Mouse (Mus musculus): ENCODE data around the gene Gbp3.

DNA sequence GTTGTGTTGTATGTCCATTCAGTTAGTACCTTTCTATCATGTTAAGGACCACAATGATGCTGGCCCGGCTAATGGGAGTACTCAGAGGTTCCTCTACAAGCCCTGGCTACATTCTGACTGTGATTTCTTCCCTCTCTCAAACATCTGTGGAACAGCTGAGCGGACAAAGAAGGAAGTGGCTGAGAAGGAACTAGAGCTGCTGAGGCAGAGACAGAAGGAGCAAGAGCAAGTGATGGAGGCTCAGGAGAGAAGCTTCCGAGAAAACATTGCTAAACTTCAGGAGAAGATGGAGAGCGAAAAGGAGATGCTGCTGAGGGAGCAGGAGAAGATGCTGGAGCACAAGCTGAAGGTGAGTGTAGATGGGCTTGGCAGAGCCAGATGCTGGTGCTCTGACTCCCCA, 10.9 kb downstream of the Gbp3 start:
- no peak for TF ChIP-seq GATA1 (IDR thresholded peaks at IDR 0.05; ENCODE audit: borderline replicate concordance, low read length)
- TF ChIP-seq FLI1 (IDR thresholded peaks at IDR 0.05; ENCODE audit: low read length), result no peak

Measured in megakaryocyte, embryonic 14.5 days (primary cell).